Mouse (Mus musculus) forebrain, embryonic 12.5 days (tissue): ENCODE results near the gene B4galt5. TPM values are rescaled to one million over a fixed set of nuclear protein-coding genes. Genes with fewer than 3 reads are reported as not detected.

ENCODE experiments used
- ATAC-seq: fragments of 200-750 bp; cut with Nextera tagmentation; 2 replicates; pipeline ENCODE4 v1.8.0; 2017; ENCODE audit warnings: moderate TSS enrichment; ENCODE audit not compliant: low FRiP score
- H3K27ac ChIP-seq: fragments of 300-500 bp; sonication (generic); 2 replicates; pipeline ENCODE4 v1.5.1; 2016; ENCODE audit warnings: mild to moderate bottlenecking
- H3K27me3 ChIP-seq: fragments of 300-500 bp; sonication (generic); 2 replicates; pipeline ENCODE4 v1.6.1; 2016; ENCODE audit warnings: mild to moderate bottlenecking
- H3K36me3 ChIP-seq: fragments of 300-500 bp; sonication (generic); replicated peaks from 2 replicates; pipeline ENCODE4 v1.6.1; 2016; ENCODE audit warnings: mild to moderate bottlenecking
- H3K4me1 ChIP-seq: fragments of 300-500 bp; sonication (generic); 2 replicates; pipeline ENCODE4 v1.6.1; 2016
- H3K4me2 ChIP-seq: fragments of 300-500 bp; sonication (generic); 2 replicates; pipeline ENCODE4 v1.6.1; 2016; ENCODE audit warnings: mild to moderate bottlenecking, moderate library complexity
- H3K4me3 ChIP-seq: fragments of 300-500 bp; sonication (generic); replicated peaks from 2 replicates; pipeline ENCODE4 v1.5.1; 2016; ENCODE audit warnings: mild to moderate bottlenecking
- H3K9ac ChIP-seq: fragments of 300-500 bp; sonication (generic); 2 replicates; pipeline ENCODE4 v1.6.1; 2016; ENCODE audit warnings: mild to moderate bottlenecking
- H3K9me3 ChIP-seq: fragments of 300-500 bp; sonication (generic); 2 replicates; pipeline ENCODE4 v1.6.1; 2016
- WGBS: fragments of 180-500 bp; shearing (Covaris S2); methylation state at CpG from one replicate; pipeline ENCODE4 v1.1.7; 2016; 5-methylcytosine and 5-hydroxymethylcytosine counted together
- polyA plus RNA-seq: library from polyadenylated mRNA; unstranded; fragments of >200 nt; fragmentation: Nextera tagmentation; extraction: Ambion mirVana; gene quantifications from 2 replicates; pipeline ENCODE4 v1.2.1, GENCODE M21; 2016

The B4galt5 gene
- polyA plus RNA-seq, 1 experiment from 2014 or later: 13.4 TPM

DNA sequence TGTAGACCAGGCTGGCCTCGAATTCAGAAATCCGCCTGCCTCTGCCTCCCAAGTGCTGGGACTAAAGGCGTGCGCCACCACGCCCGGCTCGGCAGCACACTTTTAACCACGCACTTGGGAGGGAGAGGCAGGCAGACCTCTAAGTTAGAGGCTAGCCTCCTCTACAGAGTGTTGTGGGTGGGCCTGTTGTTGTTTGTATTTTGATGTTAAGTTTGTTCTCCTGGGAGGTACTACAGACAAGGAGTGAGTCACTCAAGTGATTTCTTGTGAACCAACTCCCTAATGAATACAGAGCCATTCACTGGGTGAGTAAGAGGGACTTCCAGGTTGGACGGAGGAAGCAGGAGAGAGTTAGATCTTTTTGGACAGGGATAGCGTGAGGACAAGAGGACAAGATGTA lies 82.8 kb downstream of the B4galt5 start:
- no peaks in the 10 kb centered on the region for H3K9me3 ChIP-seq
- no peak overlapping the region for H3K4me2 ChIP-seq
- no peak overlapping the region for H3K27ac ChIP-seq
- no peaks in the 10 kb centered on the region for H3K27me3 ChIP-seq
- H3K36me3 ChIP-seq: no peaks in the 10 kb centered on the region
- no peak for ATAC-seq
- no peak overlapping the region for H3K9ac ChIP-seq
- WGBS: 94% methylated on average over 10 of the region's 10 CpGs
- no peak overlapping the region for H3K4me3 ChIP-seq
- no peaks in the 10 kb centered on the region for H3K4me1 ChIP-seq

DNA sequence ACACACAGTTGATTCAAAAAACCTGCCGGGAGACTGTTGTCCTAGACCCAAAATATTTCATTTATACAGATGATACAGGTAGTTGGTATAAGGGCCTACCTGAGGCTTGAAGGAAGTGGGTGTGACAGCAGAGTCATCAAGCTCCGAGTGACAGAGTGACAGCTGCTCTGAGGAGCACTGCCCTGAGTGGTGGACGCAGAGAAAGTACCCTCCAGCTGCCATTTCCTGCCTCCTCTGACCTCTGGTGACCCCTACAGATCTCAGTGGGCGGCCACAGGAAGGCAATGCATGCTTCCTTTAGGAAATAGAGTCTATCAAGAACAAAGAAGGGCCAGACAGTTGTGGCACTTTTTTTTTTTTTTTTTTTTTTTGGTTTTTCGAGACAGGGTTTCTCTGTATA lies 83.2 kb downstream of the B4galt5 start:
- Histone ChIP-seq H3K36me3 (no peaks in the 10 kb centered on the region), H3K4me2 (no peak overlapping the region), H3K9ac (no peak overlapping the region), H3K4me1 (no peaks in the 10 kb centered on the region), H3K27ac (no peak overlapping the region), H3K9me3 (no peaks in the 10 kb centered on the region), H3K27me3 (no peaks in the 10 kb centered on the region), H3K4me3 (no peak overlapping the region)
- 60% methylated on average over 4 of the region's 5 CpGs for WGBS
- ATAC-seq: no peak

DNA sequence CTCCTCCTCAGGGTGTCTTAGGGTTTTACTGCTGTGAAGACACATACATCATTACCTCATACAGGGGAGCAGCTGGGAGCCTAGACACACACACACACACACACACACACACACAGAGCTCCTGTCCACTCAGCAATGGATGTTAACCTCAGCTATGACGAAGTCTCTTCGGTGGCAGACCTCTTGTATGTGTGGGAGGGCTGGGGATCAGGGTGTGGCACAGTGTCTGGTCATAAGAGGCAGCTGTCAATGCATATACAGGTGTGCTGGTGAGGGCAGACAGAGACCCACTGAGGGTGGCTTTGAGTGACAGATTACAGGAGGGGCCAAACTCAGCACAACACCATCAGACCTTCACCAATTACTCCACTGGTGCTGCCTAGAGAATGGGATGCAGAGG lies 84.0 kb downstream of the B4galt5 start:
- no peaks in the 10 kb centered on the region for H3K27me3 ChIP-seq
- no peak overlapping the region for H3K9ac ChIP-seq
- no peaks in the 10 kb centered on the region for H3K4me1 ChIP-seq
- H3K4me3 ChIP-seq: no peak overlapping the region
- no peak overlapping the region for H3K27ac ChIP-seq
- no peaks in the 10 kb centered on the region for H3K9me3 ChIP-seq
- no peak for ATAC-seq
- 83% methylated on average over 2 of the region's 2 CpGs for WGBS
- no peak overlapping the region for H3K4me2 ChIP-seq
- no peaks in the 10 kb centered on the region for H3K36me3 ChIP-seq

DNA sequence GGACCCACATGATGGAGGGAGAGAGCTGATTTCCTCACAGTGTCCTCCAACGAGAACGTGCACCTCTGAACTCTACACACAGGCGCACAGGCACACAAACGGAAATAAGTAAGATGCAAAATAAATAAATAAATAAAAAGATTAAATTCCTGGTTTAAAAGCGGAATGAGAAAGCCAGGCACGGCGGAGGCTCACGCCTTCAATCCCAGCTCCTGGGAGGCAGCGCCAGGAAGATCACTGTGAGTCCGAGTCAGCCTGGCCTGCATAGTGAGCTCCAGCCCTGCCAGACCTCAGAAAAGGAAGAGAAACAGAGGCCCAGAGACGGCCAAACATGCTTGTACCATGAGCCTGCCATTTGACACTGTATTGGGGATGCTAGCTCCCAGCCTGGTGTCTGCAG lies 85.1 kb downstream of the B4galt5 start:
- H3K9ac ChIP-seq: no peak overlapping the region
- no peaks in the 10 kb centered on the region for H3K9me3 ChIP-seq
- no peaks in the 10 kb centered on the region for H3K27me3 ChIP-seq
- no peaks in the 10 kb centered on the region for H3K4me1 ChIP-seq
- no peak overlapping the region for H3K27ac ChIP-seq
- no peak overlapping the region for H3K4me2 ChIP-seq
- no peaks in the 10 kb centered on the region for H3K36me3 ChIP-seq
- no peak overlapping the region for H3K4me3 ChIP-seq
- ATAC-seq: no peak
- 91% methylated on average over 11 of the region's 11 CpGs for WGBS

DNA sequence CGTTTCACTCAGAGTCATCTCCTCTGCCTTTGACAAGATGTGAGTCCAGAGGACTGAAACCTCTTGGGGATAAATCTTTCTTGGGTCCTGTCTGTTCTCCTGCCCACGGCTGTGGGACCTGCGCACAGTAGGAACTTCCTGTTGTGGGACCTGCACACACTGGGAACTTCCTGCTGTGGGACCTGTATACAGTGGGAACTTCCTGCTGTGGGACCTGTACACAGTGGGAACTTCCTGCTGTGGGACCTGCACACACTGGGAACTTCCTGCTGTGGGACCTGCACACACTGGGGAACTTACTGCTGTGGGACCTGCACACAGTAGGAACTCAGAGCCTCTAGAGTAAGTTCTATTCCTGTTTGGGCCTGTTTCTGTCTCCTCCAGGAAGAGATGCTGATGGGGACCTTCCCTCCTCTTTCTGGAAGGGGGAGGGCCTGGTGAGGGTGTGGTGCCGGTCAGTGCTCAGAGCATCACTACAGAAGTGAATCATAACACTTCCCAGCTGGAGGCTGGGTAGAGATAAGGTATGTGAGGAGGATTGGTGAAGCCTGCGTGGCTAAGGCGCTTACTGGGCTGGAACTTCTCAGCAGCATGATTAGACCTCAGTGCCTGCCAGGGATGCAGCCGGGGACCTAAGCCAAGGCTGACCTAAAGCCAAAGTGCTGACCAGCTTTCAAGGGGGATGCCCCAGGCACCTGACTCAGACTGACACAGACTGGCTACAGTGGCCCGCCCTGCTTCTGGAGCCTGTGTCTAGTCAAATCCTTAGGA lies 85.8 kb downstream of the B4galt5 start:
- no peaks in the 10 kb centered on the region for H3K9me3 ChIP-seq
- no peaks in the 10 kb centered on the region for H3K4me1 ChIP-seq
- ATAC-seq: no peak
- WGBS: 88% methylated on average over 8 of the region's 8 CpGs
- H3K27ac ChIP-seq: no peak overlapping the region
- H3K9ac ChIP-seq: no peak overlapping the region
- no peaks in the 10 kb centered on the region for H3K36me3 ChIP-seq
- no peak overlapping the region for H3K4me3 ChIP-seq
- H3K27me3 ChIP-seq: no peaks in the 10 kb centered on the region
- H3K4me2 ChIP-seq: no peak overlapping the region

DNA sequence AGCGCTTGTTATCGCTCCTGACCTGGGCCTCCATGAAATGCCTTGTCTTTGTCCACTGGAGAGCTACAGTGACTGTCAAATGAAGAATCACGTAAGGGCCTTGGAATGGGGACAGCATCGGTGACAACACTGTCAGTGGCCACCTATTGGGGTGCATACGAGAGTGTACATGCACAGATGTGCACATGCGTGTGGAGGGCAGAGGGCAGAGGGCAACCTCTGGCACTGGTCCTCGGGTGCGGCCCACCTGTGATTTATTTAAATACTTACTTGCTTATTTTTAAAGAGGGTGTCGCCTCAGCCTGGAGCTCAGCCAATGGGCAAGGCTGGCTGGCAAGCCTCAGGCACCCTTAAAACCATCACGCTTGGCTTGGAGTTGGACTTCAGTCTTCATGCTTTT lies 86.5 kb downstream of the B4galt5 start:
- Histone ChIP-seq H3K4me3 (no peak overlapping the region), H3K4me1 (no peaks in the 10 kb centered on the region), H3K36me3 (no peaks in the 10 kb centered on the region), H3K9me3 (no peaks in the 10 kb centered on the region), H3K27me3 (no peaks in the 10 kb centered on the region), H3K4me2 (no peak overlapping the region), H3K27ac (no peak overlapping the region), H3K9ac (no peak overlapping the region)
- ATAC-seq: no peak
- 92% methylated on average over 10 of the region's 10 CpGs for WGBS

DNA sequence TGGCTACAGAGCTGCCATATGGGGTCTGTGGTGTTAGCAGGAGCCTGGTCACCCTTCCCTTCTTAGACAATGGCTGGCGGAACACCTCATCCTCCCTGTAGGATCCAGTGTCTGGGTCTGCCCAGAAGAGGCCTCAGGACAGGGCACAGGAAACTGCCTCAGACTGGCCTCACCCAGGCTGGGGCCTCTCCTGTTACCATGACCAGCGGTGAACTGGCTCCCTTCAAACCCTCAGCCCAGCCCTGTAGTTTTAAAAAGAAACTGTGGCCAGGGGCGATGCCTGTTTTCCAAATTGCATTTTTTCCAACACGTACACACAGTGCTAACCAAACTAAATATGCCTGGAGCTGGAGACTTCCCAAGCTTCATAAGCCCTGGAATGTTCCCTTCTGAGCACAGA lies 87.9 kb downstream of the B4galt5 start:
- 86% methylated on average over 4 of the region's 4 CpGs for WGBS
- no peak for ATAC-seq
- H3K27me3 ChIP-seq: no peaks in the 10 kb centered on the region
- no peaks in the 10 kb centered on the region for H3K36me3 ChIP-seq
- no peak overlapping the region for H3K27ac ChIP-seq
- H3K4me3 ChIP-seq: no peak overlapping the region
- H3K9me3 ChIP-seq: no peaks in the 10 kb centered on the region
- H3K9ac ChIP-seq: no peak overlapping the region
- H3K4me2 ChIP-seq: no peak overlapping the region
- H3K4me1 ChIP-seq: no peaks in the 10 kb centered on the region

DNA sequence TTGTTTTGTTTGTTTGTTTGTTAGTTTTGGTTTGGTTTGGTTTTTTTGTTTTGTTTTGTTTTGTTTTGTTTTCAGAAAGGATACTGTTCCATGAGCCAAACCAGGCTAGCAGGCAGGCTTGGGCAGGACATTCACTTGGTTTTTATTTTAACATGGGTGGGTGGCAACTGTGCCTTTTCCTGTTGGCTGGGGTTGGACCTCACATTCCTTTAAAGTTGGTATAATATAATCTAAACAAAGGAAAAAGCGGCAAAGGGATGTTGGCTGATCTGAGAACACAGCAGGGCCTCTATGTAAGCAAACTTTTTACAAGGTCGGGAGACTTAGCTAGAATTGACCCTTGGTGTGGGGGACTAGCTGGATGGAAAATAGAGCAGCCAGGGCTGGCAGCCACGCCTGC lies 91.2 kb downstream of the B4galt5 start:
- Histone ChIP-seq H3K9me3 (no peaks in the 10 kb centered on the region), H3K9ac (no peak overlapping the region), H3K27ac (no peak overlapping the region), H3K4me1 (peaks cover 5% of the 10 kb centered on the region), H3K36me3 (no peaks in the 10 kb centered on the region), H3K27me3 (no peaks in the 10 kb centered on the region), H3K4me3 (no peak overlapping the region), H3K4me2 (no peak overlapping the region)
- WGBS: 66% methylated on average over 3 of the region's 3 CpGs
- ATAC-seq: no peak

DNA sequence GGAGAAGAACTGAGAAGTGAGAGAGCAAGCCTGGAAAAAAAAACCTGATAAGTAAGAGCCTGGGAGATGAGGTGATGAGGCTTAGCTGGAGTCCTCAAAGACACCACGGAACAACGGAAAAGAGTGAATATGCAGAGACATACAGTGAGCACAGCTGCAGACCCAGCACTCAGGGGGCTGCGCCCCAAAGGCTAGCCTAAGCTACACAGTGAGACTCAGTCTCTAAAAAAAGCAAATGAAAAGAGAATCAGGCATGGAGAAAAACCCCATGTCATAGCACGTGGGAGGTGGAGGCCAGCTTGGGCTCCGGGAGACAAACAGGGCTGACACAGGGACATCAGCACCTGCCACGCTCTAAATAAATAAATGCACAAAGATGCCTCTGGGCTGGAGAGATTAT lies 94.2 kb downstream of the B4galt5 start:
- Histone ChIP-seq H3K4me3 (no peak overlapping the region), H3K36me3 (no peaks in the 10 kb centered on the region), H3K27ac (no peak overlapping the region), H3K4me1 (peaks cover 24% of the 10 kb centered on the region), H3K9ac (no peak overlapping the region), H3K9me3 (no peaks in the 10 kb centered on the region), H3K27me3 (no peaks in the 10 kb centered on the region; the same call in 1 of the 2 replicates), H3K4me2 (no peak overlapping the region)
- no peak for ATAC-seq
- 81% methylated on average over 6 of the region's 6 CpGs for WGBS

DNA sequence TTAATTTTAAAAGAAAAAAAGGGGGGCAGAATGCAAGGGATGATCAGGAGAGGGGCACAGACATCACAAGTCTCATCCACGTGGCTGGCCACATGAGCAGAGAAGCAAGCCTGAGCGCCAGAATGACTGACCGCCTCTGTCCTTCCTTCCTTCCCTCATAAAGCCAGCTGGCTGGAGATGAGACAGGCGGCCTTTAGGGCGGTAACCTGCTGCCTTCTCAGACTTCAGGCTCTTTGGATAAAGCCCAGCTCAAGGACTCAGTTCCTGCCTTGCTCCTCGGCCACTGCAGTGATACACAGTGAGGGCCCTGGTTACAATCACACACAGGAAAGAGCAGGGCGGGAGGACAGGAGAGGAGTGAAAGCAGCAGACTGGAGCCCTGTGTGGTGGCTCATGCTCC lies 94.8 kb downstream of the B4galt5 start:
- Histone ChIP-seq H3K36me3 (no peaks in the 10 kb centered on the region), H3K9me3 (no peaks in the 10 kb centered on the region), H3K27me3 (no peaks in the 10 kb centered on the region; the same call in 1 of the 2 replicates), H3K27ac (no peak overlapping the region), H3K9ac (no peak overlapping the region), H3K4me2 (no peak overlapping the region), H3K4me1 (peaks cover 24% of the 10 kb centered on the region), H3K4me3 (no peak overlapping the region)
- WGBS: 78% methylated on average over 7 of the region's 7 CpGs
- ATAC-seq: no peak

DNA sequence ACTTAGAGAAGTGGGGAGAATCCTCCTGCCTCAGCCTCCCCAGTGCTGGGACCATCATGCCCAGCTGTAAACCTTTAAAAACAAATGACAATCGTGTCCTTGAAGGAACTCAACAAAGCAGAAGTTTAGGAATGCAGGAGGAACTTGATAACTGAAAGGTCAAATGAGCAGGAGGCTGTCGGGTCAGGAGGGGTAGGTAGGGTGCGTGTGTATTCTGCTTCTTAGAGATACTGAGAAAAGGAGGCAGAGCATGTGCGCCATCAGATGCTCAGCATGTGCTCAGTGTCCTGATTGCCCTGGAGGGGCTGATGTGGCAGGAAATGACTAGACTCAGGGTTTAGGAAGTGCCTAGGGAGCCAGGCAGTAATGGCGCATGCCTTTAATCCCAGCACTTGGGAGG lies 95.5 kb downstream of the B4galt5 start:
- H3K27ac ChIP-seq: no peak overlapping the region

DNA sequence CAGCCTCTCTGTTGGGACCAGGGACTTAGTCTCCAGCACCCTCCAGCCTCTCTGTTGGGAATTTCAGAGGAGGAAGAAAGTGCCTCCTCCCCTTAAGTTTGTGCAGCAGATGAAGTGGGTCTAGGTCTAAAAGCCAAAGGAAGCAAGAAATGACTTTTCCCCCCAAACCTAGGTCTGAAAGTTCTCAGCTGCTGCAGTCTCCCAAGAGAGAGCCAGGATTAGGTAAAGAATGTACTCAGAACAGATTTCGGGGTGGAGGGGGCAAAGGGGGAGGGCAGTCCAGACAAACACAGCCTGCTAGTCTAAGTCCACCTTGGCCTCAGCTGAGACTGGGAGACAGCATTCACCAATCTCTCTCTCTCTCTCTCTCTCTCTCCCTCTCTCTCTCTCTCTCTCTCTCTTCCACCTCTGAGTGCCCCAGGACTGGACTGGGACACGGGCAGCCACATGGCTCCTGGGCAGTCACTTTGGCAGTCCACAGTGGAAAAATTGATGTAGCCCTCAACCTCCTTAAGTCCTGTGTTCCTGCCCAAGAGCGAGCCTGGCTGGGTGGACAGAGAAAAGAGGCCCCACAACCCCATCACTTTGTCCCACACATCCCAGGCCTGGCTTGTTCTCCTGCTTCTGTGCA lies 96.8 kb downstream of the B4galt5 start:
- no peaks in the 10 kb centered on the region for H3K36me3 ChIP-seq
- H3K4me2 ChIP-seq: no peak overlapping the region
- no peak overlapping the region for H3K9ac ChIP-seq
- no peak for ATAC-seq
- H3K9me3 ChIP-seq: no peaks in the 10 kb centered on the region
- no peak overlapping the region for H3K27ac ChIP-seq
- 53% methylated on average over 3 of the region's 3 CpGs for WGBS
- no peak overlapping the region for H3K4me3 ChIP-seq
- peaks cover 29% of the 10 kb centered on the region for H3K4me1 ChIP-seq
- no peaks in the 10 kb centered on the region; the same call in 1 of the 2 replicates for H3K27me3 ChIP-seq

More for the DNA sequence above, 95.5 kb downstream of the B4galt5 start:
- no peak for ATAC-seq
- Histone ChIP-seq H3K27me3 (no peaks in the 10 kb centered on the region; the same call in 1 of the 2 replicates), H3K36me3 (no peaks in the 10 kb centered on the region), H3K9me3 (no peaks in the 10 kb centered on the region), H3K9ac (no peak overlapping the region), H3K4me3 (no peak overlapping the region), H3K4me1 (peaks cover 24% of the 10 kb centered on the region), H3K4me2 (no peak overlapping the region)
- 89% methylated on average over 5 of the region's 5 CpGs for WGBS
